Mouse (Mus musculus): ENCODE measurements around the gene AA986860.

DNA sequence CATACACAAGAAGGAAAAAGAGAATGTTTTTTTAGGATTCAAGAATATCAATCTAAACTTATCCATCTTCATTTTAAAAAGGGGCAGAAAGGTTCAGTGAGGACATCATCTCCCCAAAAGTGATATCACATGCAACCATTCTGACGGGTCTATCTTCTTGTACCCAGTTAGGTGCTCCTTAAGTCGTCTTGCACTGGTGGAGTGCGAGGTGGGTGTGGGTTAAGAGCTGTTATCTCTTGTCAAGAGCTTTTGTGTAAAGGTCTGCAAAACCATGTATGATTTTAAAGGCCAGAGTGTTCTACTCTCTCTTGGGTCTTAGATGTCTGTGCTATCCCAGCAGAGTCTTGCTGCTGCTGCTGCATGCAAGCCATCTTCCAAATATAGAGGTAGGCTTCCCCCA is 15.0 kb downstream of the AA986860 start:
- TF ChIP-seq CTCF (IDR thresholded peaks at IDR 0.05 in 2 of 3, conservative IDR thresholded peaks at IDR 0.05 in 1 of 3; ENCODE audit: control insufficient read depth in 1 of 3, insufficient read depth in 1 of 3, low read depth in 2 of 3, low read length in 3 of 3, poor library complexity in 1 of 3, severe bottlenecking in 1 of 3), result no peak
- TF ChIP-seq POLR2A (IDR thresholded peaks at IDR 0.05; ENCODE audit: control insufficient read depth in 1 of 2, insufficient read depth in 1 of 2, low read depth in 1 of 2, low read length in 2 of 2, poor library complexity in 1 of 2), result no peak
- TF ChIP-seq KAT2A (conservative IDR thresholded peaks at IDR 0.05; ENCODE audit: low read depth, low read length), result no peak

All from MEL (cell line).